Mouse (Mus musculus) urinary bladder, postnatal 0 days (tissue): ENCODE data around the gene Rnf8. TPM values are rescaled to one million over a fixed set of nuclear protein-coding genes. Genes with fewer than 3 reads are reported as not detected.

Experiments used
- microRNA-seq: library from miRNA; unstranded; fragments of <30 nt; microRNA quantifications from one replicate; pipeline ENCODE4, GENCODE M21; 2016
- polyA plus RNA-seq: library from polyadenylated mRNA; unstranded; fragments of >200 nt; fragmentation: Nextera tagmentation; extraction: Ambion mirVana; gene quantifications from 2 replicates; pipeline ENCODE4 v1.2.1, GENCODE M21; 2015

The Rnf8 gene
- 29.8 and 34.2 TPM in 2 replicates for polyA plus RNA-seq

GRCm38 (mm10) chr17:29614115-29615023 lies at the start of gene Rnf8, which contains the start of gene Gm28043:
Gene Rnf8, plus strand, starts transcription at chr17:29614790.
Gene Gm28043, plus strand, starts transcription at chr17:29614876.

GRCm38 (mm10) chr17:29660076-29660761 lies 45.6 kb downstream of the Rnf8 start, which contains the start of gene Cmtr1:
Gene Cmtr1, plus strand, starts transcription at chr17:29660595.

Small RNA genes lying within 50 kb of the gene (microRNA-seq; reads per million reads assigned to microRNA genes)
- gene Mir7667, result not detected

Other genes starting within 250 kb of the Rnf8 start
- gene Pim1, start 124.0 kb upstream of the Rnf8 start, polyA plus RNA-seq, result 42.9 and 49.5 TPM in 2 replicates
- gene Gm17657, start 65.2 kb upstream of the Rnf8 start, polyA plus RNA-seq, result not detected in 2 replicates
- gene Tbc1d22b, start 65.0 kb upstream of the Rnf8 start, polyA plus RNA-seq, result 6.4 and 7.0 TPM in 2 replicates
- gene Tmem217, start 62.4 kb upstream of the Rnf8 start, polyA plus RNA-seq, result 0.33 and 0.67 TPM in 2 replicates
- gene Gm28043, start 86 bp downstream of the Rnf8 start, polyA plus RNA-seq, result 1.3 and 1.6 TPM in 2 replicates
- gene Cmtr1, start 45.8 kb downstream of the Rnf8 start, polyA plus RNA-seq, result 64.0 and 69.9 TPM in 2 replicates
- 5.7 and 5.9 TPM in 2 replicates for gene Ccdc167, start 102.3 kb downstream of the Rnf8 start, polyA plus RNA-seq